Mouse (Mus musculus) stomach, embryonic 16.5 days (tissue): ENCODE results near the gene Kpna6. TPM values are rescaled to one million over a fixed set of nuclear protein-coding genes. Genes with fewer than 3 reads are reported as not detected.

ENCODE experiments used
- microRNA-seq: library from miRNA; unstranded; fragments of <30 nt; microRNA quantifications from one replicate; pipeline ENCODE4, GENCODE M21; 2016
- polyA plus RNA-seq: library from polyadenylated mRNA; unstranded; fragments of >200 nt; fragmentation: Nextera tagmentation; extraction: Ambion mirVana; gene quantifications from 2 replicates; pipeline ENCODE4 v1.2.1, GENCODE M21; 2015

The Kpna6 gene
- polyA plus RNA-seq, 1 experiment from 2014 or later: 16.2 TPM

Small RNA genes lying within 50 kb of the gene (microRNA-seq; reads per million reads assigned to microRNA genes)
- gene Mir7016: not detected

Other genes with a start within 250 kb of the Kpna6 start
- 1.4 and 1.6 TPM in 2 replicates for gene Zbtb8b, start 231.9 kb downstream of the Kpna6 start, polyA plus RNA-seq
- gene Bsdc1, start 211.2 kb downstream of the Kpna6 start, polyA plus RNA-seq: 28.0 and 30.5 TPM in 2 replicates
- not detected in 2 replicates for gene Tssk3, start 181.7 kb downstream of the Kpna6 start, polyA plus RNA-seq
- not detected in 2 replicates for gene Fam229a, start 181.6 kb downstream of the Kpna6 start, polyA plus RNA-seq
- gene Marcksl1, start 159.2 kb downstream of the Kpna6 start, polyA plus RNA-seq: 259 and 296 TPM in 2 replicates
- 195 and 205 TPM in 2 replicates for gene Hdac1, start 130.1 kb downstream of the Kpna6 start, polyA plus RNA-seq
- gene Lck, start 99.1 kb downstream of the Kpna6 start, polyA plus RNA-seq: 3.0 and 7.3 TPM in 2 replicates
- gene Fam167b, start 94.2 kb downstream of the Kpna6 start, polyA plus RNA-seq: 4.1 TPM in 2 replicates
- 239 and 253 TPM in 2 replicates for gene Eif3i, start 72.1 kb downstream of the Kpna6 start, polyA plus RNA-seq
- 181 and 190 TPM in 2 replicates for gene Tmem234, start 72.1 kb downstream of the Kpna6 start, polyA plus RNA-seq
- 1.3 and 3.0 TPM in 2 replicates for gene Dcdc2b, start 58.5 kb downstream of the Kpna6 start, polyA plus RNA-seq
- 27.4 and 34.7 TPM in 2 replicates for gene Iqcc, start 53.7 kb downstream of the Kpna6 start, polyA plus RNA-seq
- 49.6 and 58.4 TPM in 2 replicates for gene Ccdc28b, start 48.8 kb downstream of the Kpna6 start, polyA plus RNA-seq
- 65.3 and 69.8 TPM in 2 replicates for gene Txlna, start 31.7 kb downstream of the Kpna6 start, polyA plus RNA-seq
- gene Tmem39b, start 24.1 kb upstream of the Kpna6 start, polyA plus RNA-seq: 11.7 and 13.9 TPM in 2 replicates
- gene Khdrbs1, start 69.5 kb upstream of the Kpna6 start, polyA plus RNA-seq: 52.8 and 54.5 TPM in 2 replicates
- 277 and 329 TPM in 2 replicates for gene Ptp4a2, start 138.5 kb upstream of the Kpna6 start, polyA plus RNA-seq